Mouse (Mus musculus): Measurements from ENCODE around the gene Abl1. TPM values are rescaled to one million over a fixed set of nuclear protein-coding genes. Genes with fewer than 3 reads are reported as not detected.

The Abl1 gene
- polyA plus RNA-seq, 1 experiment, result 28.0 TPM

DNA sequence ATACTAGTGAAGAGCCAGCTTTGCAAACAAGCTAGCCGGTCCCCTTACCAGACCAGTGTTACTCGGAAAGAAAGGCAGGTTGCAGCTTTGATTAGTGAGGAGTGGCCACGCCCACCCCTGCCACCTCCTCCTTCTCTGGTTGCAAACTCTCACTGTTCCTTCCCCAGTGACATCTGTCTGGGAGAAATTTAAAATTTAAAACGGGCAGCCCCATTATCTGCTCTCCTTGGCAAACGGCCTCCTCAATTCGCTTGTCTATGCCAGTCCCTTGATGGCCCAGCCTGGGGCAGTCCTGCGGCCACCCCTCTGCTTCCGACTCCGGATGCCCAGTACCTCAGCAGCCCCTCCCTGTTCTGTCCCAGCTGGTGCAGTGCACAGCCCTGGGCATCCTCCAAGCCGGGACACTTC, 156.6 kb downstream of the Abl1 start:
- Histone ChIP-seq H3K4me3 (no peak overlapping the region), H3ac (ENCODE audit: control insufficient read depth, insufficient read length) (no peak overlapping the region), H3K36me3 (ENCODE audit: control insufficient read depth, insufficient read depth) (no peaks in the 10 kb centered on the region), H3K4me2 (ENCODE audit: low read depth) (no peak overlapping the region), H3K79me2 (ENCODE audit: control insufficient read depth, insufficient read depth) (no peaks in the 10 kb centered on the region), H3K27me3 (ENCODE audit: control insufficient read depth, insufficient read depth, insufficient read length) (peaks cover 66% of the 10 kb centered on the region)
- TF ChIP-seq MYOG (IDR thresholded peaks at IDR 0.05; ENCODE audit: control insufficient read depth in 1 of 3, insufficient read depth in 1 of 3, insufficient read length in 2 of 3, low read depth in 2 of 3) (no peak), MAX (IDR thresholded peaks at IDR 0.05; ENCODE audit: low read depth) (no peak), CEBPB (IDR thresholded peaks at IDR 0.05; ENCODE audit: insufficient read depth, poor library complexity, severe bottlenecking) (no peak), TCF12 (IDR thresholded peaks at IDR 0.05; ENCODE audit: insufficient read depth, poor library complexity, severe bottlenecking) (no peak), POLR2A (IDR thresholded peaks at IDR 0.05; ENCODE audit: insufficient read length, low read depth) (no peak), E2F4 (IDR thresholded peaks at IDR 0.05; ENCODE audit: insufficient read depth) (no peak), MYOD1 (IDR thresholded peaks at IDR 0.05; ENCODE audit: control insufficient read depth in 1 of 3, insufficient read length in 2 of 3, low read depth in 2 of 3) (no peak), SRF (IDR thresholded peaks at IDR 0.05; ENCODE audit: control insufficient read depth, insufficient read length, low read depth) (no peak), USF1 (IDR thresholded peaks at IDR 0.05; ENCODE audit: low read depth) (no peak), REST (IDR thresholded peaks at IDR 0.05; ENCODE audit: insufficient read depth, insufficient read length) (no peak), TCF3 (IDR thresholded peaks at IDR 0.05; ENCODE audit: insufficient read length, low read depth) (no peak), POLR2AphosphoS2 (IDR thresholded peaks at IDR 0.05; ENCODE audit: insufficient read length, low read depth) (no peak)

DNA sequence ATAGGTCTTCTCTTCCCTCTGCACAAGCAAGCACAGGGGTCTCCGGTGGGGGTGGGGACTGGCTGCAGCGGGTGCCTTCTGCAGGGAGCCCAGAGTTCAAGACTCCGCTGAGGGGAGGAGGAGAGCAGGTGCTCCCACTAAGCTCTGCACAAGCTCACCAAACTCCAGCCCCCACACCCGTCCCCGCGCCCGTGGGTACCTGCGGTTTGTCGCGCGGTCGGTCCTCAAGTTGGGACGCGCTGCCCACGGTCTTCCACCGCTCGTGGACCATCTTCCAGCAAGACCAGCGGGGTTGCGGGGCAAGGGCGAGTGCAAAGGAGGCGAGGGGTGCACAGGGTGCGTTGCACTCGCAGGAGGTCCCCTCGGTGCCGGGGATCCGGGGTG, 157.3 kb downstream of the Abl1 start:
- no peak overlapping the region for H3K4me3 ChIP-seq
- H3K79me2 ChIP-seq (ENCODE audit: control insufficient read depth, insufficient read depth), result no peaks in the 10 kb centered on the region
- H3K27me3 ChIP-seq (ENCODE audit: control insufficient read depth, insufficient read depth, insufficient read length), result peaks cover 59% of the 10 kb centered on the region
- TF ChIP-seq TCF3 (IDR thresholded peaks at IDR 0.05; ENCODE audit: insufficient read length, low read depth) (no peak), MAX (IDR thresholded peaks at IDR 0.05; ENCODE audit: low read depth) (no peak), TCF12 (IDR thresholded peaks at IDR 0.05; ENCODE audit: insufficient read depth, poor library complexity, severe bottlenecking) (no peak), MYOG (IDR thresholded peaks at IDR 0.05; ENCODE audit: control insufficient read depth in 1 of 3, insufficient read depth in 1 of 3, insufficient read length in 2 of 3, low read depth in 2 of 3) (no peak), POLR2AphosphoS2 (IDR thresholded peaks at IDR 0.05; ENCODE audit: insufficient read length, low read depth) (no peak), SRF (IDR thresholded peaks at IDR 0.05; ENCODE audit: control insufficient read depth, insufficient read length, low read depth) (no peak), POLR2A (IDR thresholded peaks at IDR 0.05; ENCODE audit: insufficient read length, low read depth) (no peak), CEBPB (IDR thresholded peaks at IDR 0.05; ENCODE audit: insufficient read depth, poor library complexity, severe bottlenecking) (no peak), E2F4 (IDR thresholded peaks at IDR 0.05; ENCODE audit: insufficient read depth) (no peak), MYOD1 (IDR thresholded peaks at IDR 0.05; ENCODE audit: control insufficient read depth in 1 of 3, insufficient read length in 2 of 3, low read depth in 2 of 3) (no peak), USF1 (IDR thresholded peaks at IDR 0.05; ENCODE audit: low read depth) (no peak), REST (IDR thresholded peaks at IDR 0.05; ENCODE audit: insufficient read depth, insufficient read length) (no peak)
- peak overlapping the region; percentile 67 for H3K4me2 ChIP-seq (ENCODE audit: low read depth)
- H3K36me3 ChIP-seq (ENCODE audit: control insufficient read depth, insufficient read depth), result no peaks in the 10 kb centered on the region
- no peak overlapping the region for H3ac ChIP-seq (ENCODE audit: control insufficient read depth, insufficient read length)

DNA sequence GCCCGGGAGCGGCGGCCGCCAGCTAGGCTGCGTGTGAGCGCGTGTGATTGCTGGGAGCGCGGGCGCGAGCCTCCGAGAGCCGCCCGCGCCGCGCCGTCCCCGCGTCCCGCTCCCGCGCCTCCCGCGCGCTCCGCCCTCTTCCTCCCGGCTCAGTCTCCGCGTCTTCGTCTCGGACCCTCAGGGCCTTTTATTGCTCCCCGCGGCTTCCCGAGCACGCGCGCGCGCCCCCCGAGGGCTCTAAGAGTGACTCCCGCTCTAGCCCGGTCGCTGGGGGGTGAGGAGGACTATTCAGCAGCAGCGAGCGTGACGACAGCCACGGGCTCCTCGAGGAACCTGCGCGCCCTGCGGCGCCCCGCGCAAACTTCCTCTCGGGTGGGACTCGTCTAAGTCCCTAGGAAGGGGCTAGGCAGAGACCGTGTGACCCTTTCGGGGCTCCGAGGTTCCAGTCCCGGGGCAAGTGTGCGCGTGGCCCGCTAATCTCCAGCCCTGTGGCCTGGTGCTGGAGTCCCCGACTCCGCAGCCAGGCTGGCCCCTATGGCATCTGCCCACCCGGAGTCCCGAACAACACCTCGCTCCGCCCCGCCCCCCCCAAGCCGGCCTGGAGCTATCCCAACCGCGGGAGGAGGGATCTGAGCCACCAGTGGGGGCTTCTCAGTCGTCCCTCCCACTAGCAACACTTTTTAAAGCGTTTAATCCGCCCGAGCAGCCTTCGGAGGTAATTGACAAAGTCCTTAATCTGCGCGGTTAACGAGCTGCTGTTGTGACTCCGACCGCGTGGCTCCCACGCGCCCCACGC, 157.9 kb downstream of the Abl1 start, which contains the start of gene Fibcd1:
Gene Fibcd1, minus strand, starts transcription at position 110 of the 796 bp plus-strand sequence.
- no peak within 1 kb of the TSS for H3K4me3 ChIP-seq
- TF ChIP-seq TCF3 (IDR thresholded peaks at IDR 0.05; ENCODE audit: insufficient read length, low read depth), result no peak
- no peak for TF ChIP-seq TCF12 (IDR thresholded peaks at IDR 0.05; ENCODE audit: insufficient read depth, poor library complexity, severe bottlenecking)
- TF ChIP-seq REST (IDR thresholded peaks at IDR 0.05; ENCODE audit: insufficient read depth, insufficient read length), result no peak
- TF ChIP-seq MYOD1 (IDR thresholded peaks at IDR 0.05; ENCODE audit: control insufficient read depth in 1 of 3, insufficient read length in 2 of 3, low read depth in 2 of 3), result no peak
- no peak for TF ChIP-seq CEBPB (IDR thresholded peaks at IDR 0.05; ENCODE audit: insufficient read depth, poor library complexity, severe bottlenecking)
- TF ChIP-seq USF1 (IDR thresholded peaks at IDR 0.05; ENCODE audit: low read depth), result no peak
- TF ChIP-seq SRF (IDR thresholded peaks at IDR 0.05; ENCODE audit: control insufficient read depth, insufficient read length, low read depth), result no peak
- no peak for TF ChIP-seq MAX (IDR thresholded peaks at IDR 0.05; ENCODE audit: low read depth)
- H3K27me3 ChIP-seq (ENCODE audit: control insufficient read depth, insufficient read depth, insufficient read length), result peaks cover 56% of the 10 kb centered on the region
- no peaks in the 10 kb centered on the region for H3K36me3 ChIP-seq (ENCODE audit: control insufficient read depth, insufficient read depth)
- H3K4me2 ChIP-seq (ENCODE audit: low read depth), result peak within 1 kb of the TSS; percentile 67
- H3K79me2 ChIP-seq (ENCODE audit: control insufficient read depth, insufficient read depth), result no peaks in the 10 kb centered on the region
- H3ac ChIP-seq (ENCODE audit: control insufficient read depth, insufficient read length), result no peak within 1 kb of the TSS

DNA sequence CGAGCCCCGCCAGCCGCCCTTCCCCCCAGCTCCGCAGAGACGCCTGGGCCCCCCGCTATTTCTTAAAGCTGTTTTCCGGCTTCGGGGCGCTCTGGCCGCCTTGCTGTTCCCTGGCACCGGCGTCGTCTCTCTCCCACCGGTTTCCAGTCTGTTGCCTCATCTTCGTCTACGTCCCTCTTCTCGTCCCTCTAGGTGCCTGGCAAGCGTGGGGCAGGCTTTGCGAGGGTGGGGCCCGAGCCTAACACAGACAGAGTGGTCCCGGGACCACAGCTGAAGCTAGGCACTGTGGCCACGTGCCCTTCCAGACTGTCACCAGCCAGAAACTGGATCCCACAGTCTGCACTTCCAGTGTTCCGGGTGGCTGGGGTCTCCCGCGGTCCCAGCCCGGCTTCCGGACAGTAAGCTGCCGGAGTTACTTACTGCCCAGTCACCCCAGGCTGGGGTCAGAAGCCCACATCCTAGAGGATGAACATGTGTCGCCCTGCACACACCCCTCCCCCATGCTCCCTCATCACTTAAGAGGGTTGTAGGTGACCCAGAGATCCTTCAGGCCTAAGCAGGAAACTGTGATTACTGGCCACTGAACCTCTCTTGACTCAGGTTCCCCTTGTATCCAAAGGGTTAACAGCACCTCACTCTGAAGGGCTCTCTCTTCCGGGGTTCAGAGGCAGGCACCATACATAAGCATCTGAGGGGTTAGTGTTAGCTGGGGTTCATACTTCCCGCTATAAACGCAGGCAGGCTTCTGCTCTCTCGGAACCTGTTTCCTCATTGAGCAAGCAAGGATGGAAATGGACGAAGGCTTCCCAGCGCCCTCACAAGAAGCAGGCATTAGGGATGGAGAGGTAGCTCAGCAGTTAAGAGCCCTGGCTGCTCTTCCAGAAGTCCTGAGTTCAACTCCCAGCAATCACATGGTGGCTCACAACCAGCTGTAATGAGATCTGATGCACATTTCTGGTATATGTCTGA, 158.8 kb downstream of the Abl1 start:
- Histone ChIP-seq H3K79me2 (ENCODE audit: control insufficient read depth, insufficient read depth) (no peaks in the 10 kb centered on the region), H3K27me3 (ENCODE audit: control insufficient read depth, insufficient read depth, insufficient read length) (peaks cover 52% of the 10 kb centered on the region), H3K4me2 (ENCODE audit: low read depth) (peak overlapping the region; percentile 67), H3K36me3 (ENCODE audit: control insufficient read depth, insufficient read depth) (no peaks in the 10 kb centered on the region), H3K4me3 (no peak overlapping the region), H3ac (ENCODE audit: control insufficient read depth, insufficient read length) (no peak overlapping the region)
- TF ChIP-seq TCF12 (IDR thresholded peaks at IDR 0.05; ENCODE audit: insufficient read depth, poor library complexity, severe bottlenecking) (no peak), POLR2AphosphoS2 (IDR thresholded peaks at IDR 0.05; ENCODE audit: insufficient read length, low read depth) (no peak), MAX (IDR thresholded peaks at IDR 0.05; ENCODE audit: low read depth) (no peak)
